Mouse (Mus musculus) urinary bladder, adult 2 months (tissue): ENCODE measurements around the gene A730046J19Rik. TPM values are rescaled to one million over a fixed set of nuclear protein-coding genes. Genes with fewer than 3 reads are reported as not detected.

ENCODE experiments used
- DNase-seq: peaks from one replicate; pipeline ENCODE4 v3.0.0; 2022; ENCODE audit warnings: low spot score
- polyA plus RNA-seq: library from polyadenylated mRNA; depleted of rRNA; stranded (reverse); fragments of >200 nt; gene quantifications from 2 replicates; pipeline ENCODE4 v1.2.3, GENCODE M21; 2012; rRNA removed

A730046J19Rik gene
- 0.16 and 0.17 TPM in 2 replicates for polyA plus RNA-seq

DNA sequence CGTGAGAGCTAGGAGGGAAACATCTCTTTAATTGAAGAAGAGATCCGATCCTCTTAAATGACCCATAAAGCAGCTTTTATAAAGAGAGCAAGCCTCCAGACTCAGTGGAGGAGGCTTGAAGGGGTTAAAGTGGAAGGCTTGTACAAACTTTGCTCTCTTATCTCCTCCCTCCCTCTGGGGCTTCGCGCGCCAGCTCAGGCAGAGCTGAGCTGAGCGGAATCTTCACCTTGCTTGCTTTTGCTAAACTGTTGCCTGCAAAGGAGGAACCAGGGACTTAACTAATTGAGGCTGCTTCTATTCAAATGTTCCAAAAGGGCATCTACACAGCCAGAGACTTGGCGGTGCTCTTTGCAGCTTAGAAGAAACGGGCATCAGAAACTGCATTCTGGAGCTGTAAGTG, at the start of gene A730046J19Rik:
Gene A730046J19Rik, plus strand, starts transcription at position 173 of the 400 bp plus-strand sequence.
- no peak for DNase-seq

DNA sequence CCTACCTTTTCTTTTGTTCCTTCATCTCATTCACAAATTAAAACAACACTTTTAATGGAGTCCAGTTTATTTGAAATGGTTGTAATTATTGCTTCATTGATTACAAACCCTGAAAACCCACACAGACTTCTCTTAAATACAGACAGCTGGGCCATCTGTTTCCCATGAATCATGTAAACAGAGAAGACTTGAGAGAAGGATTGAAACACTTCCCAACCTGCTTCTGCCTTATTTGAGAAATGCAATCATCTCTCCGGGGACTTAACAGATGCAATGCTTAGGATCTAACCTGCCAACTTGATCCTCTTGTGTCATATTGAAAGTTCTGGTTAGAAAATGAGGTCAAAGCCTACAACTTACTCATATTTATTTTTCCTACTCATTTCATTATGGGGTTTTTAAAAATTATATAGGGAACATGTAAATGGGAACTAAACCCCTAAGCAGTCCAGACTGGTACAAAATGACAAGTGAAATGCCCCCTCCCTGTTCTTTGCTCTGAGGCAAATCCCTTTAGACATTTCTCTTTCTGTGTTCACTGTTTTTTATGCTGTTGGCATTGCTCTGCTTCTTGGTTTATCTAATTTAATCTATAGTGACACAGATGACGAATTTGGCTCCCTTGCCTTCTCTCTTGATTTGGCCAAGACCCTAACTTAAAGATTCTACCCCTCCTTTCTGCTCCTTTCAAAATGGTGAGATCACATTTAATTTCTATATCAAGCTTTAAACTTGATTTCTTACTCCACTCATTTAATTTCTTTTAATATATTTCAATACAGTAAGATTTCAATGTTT, 48.7 kb upstream of the A730046J19Rik start:
- no peak for DNase-seq

DNA sequence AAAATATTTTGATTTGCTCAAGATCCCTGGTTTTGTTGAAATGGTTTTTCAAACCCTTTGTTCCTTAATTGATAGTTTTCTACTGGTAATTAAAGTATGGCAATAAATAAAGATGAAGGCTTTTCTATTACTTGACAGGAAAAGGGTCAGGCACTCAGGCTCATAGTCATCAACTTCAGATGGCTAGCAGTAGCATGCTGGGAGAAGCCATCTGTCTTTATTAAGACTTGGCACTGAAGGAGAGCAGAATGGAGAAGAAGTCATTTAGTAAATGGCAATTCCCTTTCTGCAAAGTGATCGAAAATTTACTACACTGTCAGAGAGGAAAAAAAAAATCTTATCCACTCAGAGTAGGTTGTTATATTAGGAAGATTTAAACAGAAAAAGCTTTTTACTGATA, 17.2 kb upstream of the A730046J19Rik start:
- DNase-seq, result no peak

DNA sequence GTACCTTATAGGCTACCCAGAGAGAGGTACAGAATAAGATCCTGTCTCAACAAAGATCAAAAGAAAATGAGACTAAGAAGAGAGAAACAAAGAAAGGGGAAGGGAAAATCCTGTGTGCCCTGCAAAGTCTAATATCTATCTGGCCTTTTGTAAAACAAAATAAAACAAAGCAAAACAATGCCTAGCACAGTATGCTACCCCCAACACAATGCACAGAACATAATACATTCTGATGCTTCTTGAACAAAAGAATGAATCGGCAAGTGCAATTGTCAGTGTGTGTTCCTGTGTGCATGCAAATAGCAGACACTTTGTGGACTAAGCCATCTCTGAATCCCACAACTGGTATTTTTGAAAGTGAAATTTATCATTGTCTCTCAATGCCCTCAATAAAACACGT, 3.5 kb upstream of the A730046J19Rik start:
- DNase-seq, result no peak

DNA sequence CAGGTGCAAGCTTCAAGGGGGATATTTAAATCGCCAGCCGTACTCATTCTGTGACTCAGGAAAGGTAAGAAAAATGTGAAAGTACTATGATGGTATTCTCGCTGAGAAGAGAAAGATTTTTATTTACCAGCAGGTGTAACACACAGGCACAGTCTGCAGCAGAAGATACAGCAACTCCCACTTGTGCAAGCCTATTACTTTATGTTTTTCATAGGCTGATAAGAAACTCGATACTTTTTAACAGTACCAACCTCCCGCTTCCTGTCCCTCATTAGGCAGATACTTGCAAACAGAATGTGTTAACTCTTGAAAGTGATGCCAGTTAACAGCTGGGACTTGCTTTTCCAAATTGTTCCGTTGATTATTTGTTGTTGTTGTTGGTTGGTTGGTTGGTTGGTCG, 616 bp downstream of the A730046J19Rik start:
- no peak for DNase-seq

DNA sequence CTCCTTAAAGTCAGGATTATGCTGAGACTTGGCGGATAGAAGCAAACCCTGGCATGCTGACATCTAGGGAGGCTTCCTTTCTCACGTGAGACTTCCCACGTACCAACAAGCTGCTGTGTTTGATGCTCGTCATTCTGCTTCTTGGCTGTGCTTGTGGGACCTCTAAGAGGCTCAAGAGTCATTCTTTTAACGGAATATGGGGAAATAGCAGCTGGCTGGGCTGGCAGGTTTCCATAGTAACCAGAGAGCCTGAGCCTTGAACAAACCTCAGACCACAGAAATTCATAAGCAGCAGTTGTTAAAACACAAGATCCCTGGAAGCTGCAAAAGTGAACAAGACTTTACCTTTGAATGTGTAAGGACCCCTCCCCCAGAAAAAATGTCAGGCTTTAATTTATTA, 9.4 kb downstream of the A730046J19Rik start:
- DNase-seq, result no peak

Other genes starting within 250 kb of the A730046J19Rik start
- 0.03 and 0.06 TPM in 2 replicates for gene Dcx, start 220.4 kb upstream of the A730046J19Rik start, polyA plus RNA-seq
- gene Alg13, start 164.1 kb downstream of the A730046J19Rik start, polyA plus RNA-seq, result 7.2 and 8.1 TPM in 2 replicates